Mouse (Mus musculus) c-Kit-positive CD71-positive TER-119-negative erythroid progenitor cells, embryonic 14.5 days (primary cell): ENCODE data around the gene Gm5105.

ENCODE experiments used
- DNase-seq: peaks from one replicate; pipeline ENCODE4 v3.0.0-alpha.2; 2013; ENCODE audit warnings: low read depth

The Gm5105 gene

GRCm38 (mm10) chr3:138067288-138067687 lies at the start of gene Gm5105:
TSS of gene Gm5105 (minus strand) at chr3:138067388.
- no peak for DNase-seq

GRCm38 (mm10) chr3:138116871-138117270 lies 49.7 kb upstream of the Gm5105 start:
- DNase-seq = no peak

DNA sequence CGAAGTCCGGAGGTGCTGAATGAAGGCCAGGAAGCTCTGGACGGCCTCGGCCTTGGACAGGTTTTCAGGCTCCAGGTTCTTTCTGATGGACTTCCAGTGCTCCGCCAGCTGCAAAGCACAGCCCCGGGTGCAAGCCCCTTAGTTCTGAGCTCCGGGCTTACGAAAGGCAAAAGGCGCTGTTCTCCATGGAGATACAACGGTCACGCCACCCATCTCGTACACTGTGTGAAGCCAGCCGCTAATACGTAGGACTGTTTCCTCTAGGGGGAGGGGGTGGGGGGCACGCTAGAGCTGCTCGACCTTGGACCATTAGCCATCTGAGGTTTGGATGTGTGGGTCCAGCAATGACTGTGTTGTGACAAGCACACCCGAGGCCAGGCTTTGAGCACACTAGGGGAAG lies 46.9 kb upstream of the Gm5105 start:
- DNase-seq = no peak

DNA sequence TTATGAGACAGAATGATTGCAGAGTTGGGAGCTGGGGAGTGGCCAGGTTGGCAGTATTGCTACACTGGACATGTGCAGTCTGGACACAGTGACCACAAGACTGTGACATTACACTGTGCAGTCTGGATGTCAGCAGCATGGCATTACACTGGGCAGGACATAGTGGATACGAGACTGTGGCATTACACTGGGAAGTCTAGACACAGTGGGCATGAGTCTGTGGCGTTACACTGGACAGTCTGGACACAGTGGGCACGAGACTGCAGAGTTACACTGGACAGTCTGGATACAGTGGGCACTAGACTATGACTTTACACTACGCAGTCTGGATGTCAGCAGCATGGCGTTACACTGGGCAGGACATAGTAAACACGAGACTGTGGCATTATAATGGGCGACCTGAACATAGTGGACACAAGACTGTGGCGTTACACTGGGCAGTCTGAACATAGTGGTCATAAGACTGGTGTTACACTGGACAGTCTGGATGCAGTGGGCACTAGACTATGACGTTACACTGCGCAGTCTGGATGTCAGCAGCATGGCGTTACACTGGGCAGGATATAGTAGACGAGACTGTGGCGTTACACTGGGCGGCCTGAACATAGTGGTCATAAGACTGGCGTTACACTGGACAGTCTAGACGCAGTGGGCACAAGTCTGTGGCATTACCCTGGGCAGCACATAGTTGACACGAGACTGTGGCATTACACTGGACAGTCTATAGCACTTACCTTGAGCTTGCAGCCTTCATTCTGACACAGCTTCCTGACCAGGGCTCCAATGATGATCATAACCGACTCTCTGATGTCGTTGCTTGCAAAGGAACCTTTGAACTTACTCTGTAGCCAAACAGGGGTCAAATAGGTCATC lies 44.0 kb upstream of the Gm5105 start:
- no peak for DNase-seq

GRCm38 (mm10) chr3:138106887-138107286 lies 39.7 kb upstream of the Gm5105 start:
- no peak for DNase-seq

DNA sequence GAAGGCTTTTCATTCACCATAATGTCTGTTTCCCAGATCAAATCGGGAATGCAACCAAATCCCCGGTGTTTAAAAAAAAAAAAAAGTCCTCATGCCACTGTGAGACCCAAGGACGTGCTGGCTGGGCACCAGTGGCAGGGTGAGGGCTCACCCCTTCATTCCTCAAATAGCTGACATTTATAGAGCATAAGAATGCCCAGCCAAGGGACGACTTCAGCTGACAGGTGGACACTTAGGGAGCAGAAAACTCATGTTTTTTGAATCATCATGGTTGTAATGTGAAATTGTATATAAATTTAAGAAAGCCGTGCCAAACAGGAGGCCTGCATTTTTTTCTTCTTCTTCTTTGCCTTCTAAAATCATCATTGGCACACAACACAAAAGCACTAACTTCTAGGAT lies 37.9 kb upstream of the Gm5105 start:
- no peak for DNase-seq

DNA sequence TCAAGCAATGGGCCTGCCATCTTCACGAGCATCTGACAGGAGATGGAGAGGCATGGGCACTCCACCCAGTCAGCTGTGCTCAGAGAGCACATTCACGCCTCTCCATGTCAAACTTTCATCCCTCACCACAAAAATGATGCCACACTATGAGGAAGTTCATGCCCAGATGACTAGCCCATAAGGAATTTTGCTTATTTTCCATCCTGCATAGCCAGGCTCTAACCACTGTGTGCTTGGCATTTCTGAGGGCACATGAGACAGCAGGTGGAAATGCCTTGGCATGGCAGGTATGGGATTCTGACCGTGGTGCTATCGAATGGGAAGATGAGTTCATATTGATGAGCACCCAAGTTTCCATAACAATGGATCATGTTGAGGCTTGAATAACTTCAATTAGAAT lies 36.5 kb upstream of the Gm5105 start:
- no peak for DNase-seq

GRCm38 (mm10) chr3:138101936-138102335 lies 34.7 kb upstream of the Gm5105 start:
- no peak for DNase-seq

GRCm38 (mm10) chr3:138097718-138098117 lies 30.5 kb upstream of the Gm5105 start:
- DNase-seq = no peak

DNA sequence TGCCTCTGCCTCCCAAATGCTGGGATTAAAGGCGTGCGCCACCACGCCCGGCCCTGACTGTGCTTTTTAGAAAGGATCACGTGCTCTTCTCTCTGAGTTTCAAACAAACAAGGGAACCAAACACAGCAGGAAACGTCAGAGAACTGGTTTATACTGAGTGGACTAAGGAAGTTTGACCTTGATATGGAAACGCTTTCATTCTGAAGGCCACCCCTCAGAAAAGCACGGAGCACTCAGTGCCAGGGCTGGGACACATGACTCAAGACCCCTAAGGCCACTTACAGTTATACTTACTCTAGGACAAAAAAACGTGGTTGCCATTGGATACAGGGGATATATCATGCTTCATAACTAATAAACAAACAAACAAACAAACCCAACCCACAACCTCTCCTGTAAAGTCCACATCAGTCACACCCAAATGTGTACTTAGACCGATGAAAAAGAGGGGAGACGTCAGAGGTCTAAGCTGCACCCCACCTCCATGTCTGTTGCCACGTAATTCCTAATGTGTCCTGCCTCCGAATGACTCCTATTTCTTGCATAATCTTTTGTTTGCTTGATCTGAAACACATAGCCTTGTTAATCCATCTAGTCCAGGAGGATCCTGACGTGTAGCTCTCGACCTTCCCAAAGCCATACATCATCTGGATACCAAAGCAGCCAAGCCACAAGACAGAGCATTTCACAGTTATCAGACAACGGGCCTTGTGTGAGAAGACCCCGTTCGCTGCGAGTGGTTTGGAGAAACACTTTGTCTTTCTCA lies 29.3 kb upstream of the Gm5105 start:
- DNase-seq = no peak

DNA sequence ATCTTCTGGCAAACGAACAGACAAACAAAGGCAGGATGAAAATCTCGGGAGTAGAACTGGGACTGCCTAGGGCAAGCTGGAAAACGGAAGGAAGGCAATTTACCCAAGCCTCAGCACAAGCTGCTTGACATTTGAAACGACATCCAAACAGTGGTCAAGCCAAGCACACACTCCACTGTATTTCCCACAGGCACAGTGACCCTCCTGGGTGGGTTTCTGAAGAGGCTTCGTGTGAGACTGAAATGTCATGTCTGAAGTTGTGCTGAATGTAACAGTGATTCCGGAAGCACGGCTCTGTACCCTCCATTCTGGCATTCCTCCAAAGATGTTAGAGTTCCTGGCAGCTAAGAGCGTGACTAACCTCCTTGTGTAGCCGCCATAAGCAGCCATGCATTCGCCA lies 28.5 kb upstream of the Gm5105 start:
- DNase-seq = no peak

GRCm38 (mm10) chr3:138095301-138095700 lies 28.1 kb upstream of the Gm5105 start:
- DNase-seq = no peak

- no peak for DNase-seq
These were observed 16.7 kb upstream of the Gm5105 start for GRCm38 (mm10) chr3:138083896-138084295.

DNA sequence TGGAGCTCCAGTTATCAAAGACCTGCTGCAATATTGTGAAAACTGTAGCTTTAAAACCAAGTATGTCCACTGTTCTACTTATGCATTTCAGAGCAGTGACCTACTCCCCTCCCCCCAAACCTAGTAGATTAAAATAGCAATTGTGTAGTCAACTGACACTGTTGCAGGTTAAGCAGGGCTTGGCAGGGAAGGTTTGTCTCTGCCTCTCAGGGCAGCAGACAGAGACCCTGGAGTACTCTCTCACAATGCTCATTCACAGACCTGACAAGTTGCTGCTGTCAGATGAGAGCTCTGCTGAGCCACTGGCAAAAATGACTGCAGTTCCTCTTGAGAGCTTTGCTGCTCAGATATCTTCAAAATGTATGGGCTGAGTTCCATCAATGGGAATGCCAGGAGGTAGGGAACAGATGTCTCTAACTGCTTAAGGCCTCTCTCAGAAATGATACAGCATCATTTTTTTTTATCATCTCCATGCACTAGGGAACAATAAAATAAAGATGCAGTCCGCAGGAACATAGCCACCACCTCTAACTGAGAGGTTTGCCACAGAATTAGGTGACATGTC lies 16.0 kb upstream of the Gm5105 start:
- DNase-seq = no peak

DNA sequence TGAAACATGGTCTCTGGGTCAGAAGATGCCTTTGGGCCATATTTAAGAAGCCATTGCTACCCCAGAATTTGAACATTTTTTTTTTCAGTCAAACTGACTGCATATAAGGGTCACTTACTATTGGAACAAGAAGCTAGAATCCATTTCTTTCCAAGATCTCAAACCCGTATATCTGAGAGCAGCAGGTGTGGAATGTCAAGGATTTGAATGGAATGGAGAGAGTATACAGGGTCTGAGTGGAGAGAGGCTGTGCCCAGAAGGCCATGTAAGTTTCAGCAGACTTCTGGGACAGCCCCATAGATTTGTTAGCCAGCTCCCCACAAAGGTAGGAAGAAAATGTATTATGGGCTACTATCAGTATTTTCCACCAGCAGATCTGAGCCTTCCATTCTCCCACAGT lies 11.5 kb upstream of the Gm5105 start:
- DNase-seq = no peak

DNA sequence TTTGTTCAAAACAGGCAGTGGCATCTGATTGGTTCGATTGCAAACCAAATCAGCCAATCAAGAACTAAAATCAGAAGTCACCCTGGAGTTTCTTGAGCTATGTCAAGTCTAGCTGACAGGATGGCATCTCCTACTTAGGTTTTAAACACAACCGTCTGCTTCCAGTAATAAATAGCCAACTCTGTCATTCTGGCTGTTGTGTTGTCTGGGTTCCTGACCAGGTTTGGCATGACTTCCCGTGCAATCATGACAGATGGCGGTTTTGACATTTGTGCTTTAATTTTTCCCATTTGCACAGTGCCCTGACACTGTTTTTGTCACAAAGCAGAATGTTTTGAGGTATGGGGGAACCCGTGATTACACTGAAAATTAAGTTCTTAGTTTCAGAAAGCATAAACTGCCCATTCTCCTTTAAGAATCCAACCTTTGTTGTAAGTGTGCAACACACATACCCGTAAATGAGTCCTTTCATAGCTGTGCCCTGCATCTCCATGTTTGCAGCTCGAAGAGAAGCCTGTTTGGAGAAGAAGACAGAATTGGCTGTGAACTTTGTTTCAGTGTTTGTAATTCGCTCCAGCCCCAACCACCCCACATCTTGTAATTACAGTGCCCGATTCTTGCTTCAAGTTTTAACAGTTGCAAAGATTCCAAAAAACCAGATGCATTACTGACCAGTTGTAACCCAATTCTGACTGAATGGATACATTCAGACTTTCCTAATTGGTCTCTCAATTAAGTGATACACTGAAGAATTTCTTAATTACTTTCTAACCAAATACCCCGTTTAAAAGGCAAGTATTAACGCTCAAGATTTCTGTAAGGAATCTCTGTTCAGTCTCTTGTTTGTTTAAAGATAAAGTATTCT lies 10.5 kb upstream of the Gm5105 start:
- DNase-seq = no peak

- no peak for DNase-seq
These were observed 8.0 kb upstream of the Gm5105 start for GRCm38 (mm10) chr3:138075209-138075608.

GRCm38 (mm10) chr3:138074214-138074613 lies 7.0 kb upstream of the Gm5105 start:
- no peak for DNase-seq

DNA sequence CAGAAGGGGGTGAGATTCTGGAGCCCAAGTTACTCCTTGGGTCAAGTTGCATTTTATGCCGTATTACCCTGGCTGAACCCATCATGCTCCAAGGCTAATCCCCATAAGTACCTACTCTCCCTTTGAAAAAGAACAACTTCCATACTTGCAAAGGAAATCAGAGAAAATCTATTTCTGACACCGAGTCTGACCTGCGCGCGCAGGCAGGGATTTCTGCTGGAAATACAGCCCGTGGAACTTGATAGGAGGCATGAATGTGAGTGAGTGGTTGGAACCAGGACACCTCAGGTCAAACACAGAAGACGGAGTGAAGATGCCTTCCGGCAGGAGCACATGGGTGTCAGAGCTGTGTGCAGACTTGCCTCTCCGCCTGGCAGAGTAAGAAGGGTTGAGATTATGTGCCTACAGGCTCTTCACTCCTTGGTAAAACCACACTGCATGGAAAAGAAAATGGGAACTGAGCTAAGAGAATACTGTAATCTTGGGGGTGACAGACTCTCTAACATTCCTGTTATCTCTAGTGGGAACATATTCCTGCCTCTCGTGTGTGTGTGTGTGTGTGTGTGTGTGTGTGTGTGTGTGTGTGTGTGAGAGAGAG lies 4.4 kb upstream of the Gm5105 start:
- no peak for DNase-seq

- DNase-seq = no peak
These were observed 3.8 kb upstream of the Gm5105 start for GRCm38 (mm10) chr3:138071004-138071403.

DNA sequence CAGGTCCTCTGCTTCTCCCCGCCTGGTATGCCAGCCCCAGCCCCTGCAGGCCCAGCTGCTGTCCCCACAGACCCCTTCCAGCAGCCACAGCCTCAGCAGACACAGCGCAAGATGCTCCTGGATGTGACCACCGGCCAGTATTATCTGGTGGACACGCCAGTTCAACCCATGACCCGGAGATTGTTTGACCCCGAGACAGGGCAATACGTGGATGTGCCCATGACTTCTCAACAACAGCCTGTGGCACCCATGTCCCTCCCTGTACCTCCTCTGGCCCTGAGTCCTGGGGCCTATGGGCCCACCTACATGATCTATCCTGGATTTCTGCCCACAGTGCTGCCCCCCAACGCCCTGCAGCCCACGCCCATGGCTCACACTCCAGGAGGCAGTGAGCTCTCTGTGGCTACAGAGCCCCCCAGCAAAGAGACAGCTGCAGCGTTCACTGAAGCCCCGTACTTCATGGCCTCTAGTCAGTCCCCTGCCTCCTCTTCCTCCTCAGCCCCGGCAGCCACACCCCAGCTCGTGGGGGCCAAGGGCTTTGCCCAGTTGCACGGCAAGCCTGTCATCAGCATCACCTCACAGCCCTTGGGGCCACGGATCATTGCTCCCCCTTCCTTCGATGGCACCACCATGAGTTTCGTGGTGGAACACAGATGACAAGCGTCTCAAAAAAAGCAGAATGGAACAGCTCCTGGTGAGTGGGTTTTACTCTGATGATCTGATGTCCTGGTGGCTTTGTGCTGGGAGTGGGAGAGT lies 2.7 kb upstream of the Gm5105 start:
- no peak for DNase-seq
